In the genomic region with DNA sequence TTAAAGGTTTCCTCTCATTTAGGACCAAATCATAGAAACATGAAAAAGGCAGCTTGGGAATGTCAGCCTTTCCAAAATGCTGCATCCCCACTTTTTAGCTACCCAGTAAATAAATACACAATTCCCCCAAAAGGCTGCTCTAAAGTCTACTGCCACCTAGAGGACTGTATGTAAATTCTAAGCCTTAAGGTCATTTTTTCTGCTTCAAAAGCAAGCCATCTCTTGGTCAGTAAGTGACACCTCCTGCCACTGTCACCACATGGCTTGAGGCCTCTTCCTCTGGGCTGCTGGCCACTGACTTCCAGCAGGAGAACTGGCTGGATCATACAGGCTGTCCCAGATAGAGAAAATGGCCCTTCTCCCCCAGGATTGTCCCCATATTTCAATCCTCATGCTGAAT, we compare ENCODE assay signal across 16 mouse cellular contexts. TPM values are rescaled to one million over a fixed set of nuclear protein-coding genes. Genes with fewer than 3 reads are reported as not detected.
DNase-seq lines count a peak whose midpoint lies in the region; ATAC-seq and TF ChIP-seq lines count a peak whose summit lies in the region.
"Had no signal": no experiment of that assay in that cellular context is flagged by ENCODE, and none has a peak within 500 bp of the region (broad histone marks: within the 10 kb centered on the region; RNA-seq: fewer than 3 reads in every experiment).

No protein-coding gene starts in this region.

- POLR2A ChIA-PET in Patski (lab: Charles Lee): no interaction called here

- ATAC-seq in embryonic facial prominence, embryonic 11.5 days (replicated peaks; ENCODE audit: insufficient number of reproducible peaks, low FRiP score, low TSS enrichment, low read depth): no peak
- ATAC-seq in liver, postnatal 0 days: no peak
- ATAC-seq in liver, embryonic 12.5 days: no peak
- no peak for ATAC-seq in Patski
- peak; percentile 26; the same call in 1 of the 2 replicates for ATAC-seq in megakaryocyte progenitor cell, adult 5-6 weeks (replicated peaks; ENCODE audit: poor library complexity)
- ATAC-seq: intestine, embryonic 16.5 days had no signal

- no peak overlapping the region for H3K4me3 ChIP-seq in embryonic facial prominence, embryonic 11.5 days (ENCODE audit: low read depth, low read length)
- H3K4me3 ChIP-seq in embryonic facial prominence, embryonic 10.5 days: no peak overlapping the region
- H3K4me3 ChIP-seq in liver, postnatal 0 days (ENCODE audit: low read depth, low read length): no peak overlapping the region
- H3K4me3 ChIP-seq in liver, embryonic 12.5 days: no peak overlapping the region
- H3K4me3 ChIP-seq: embryonic facial prominence, embryonic 13.5 days; lung, embryonic 15.5 days had no signal

- DNase-seq in embryonic facial prominence, embryonic 11.5 days (ENCODE audit: low spot score): peak; percentile 49
- DNase-seq in embryonic facial prominence, embryonic 10.5 days (ENCODE audit: low spot score): no peak
- no peak for DNase-seq in liver, postnatal 0 days
- DNase-seq in Patski (ENCODE audit: low read depth, low spot score): no peak
- no peak for DNase-seq in spleen, postnatal 14 days (ENCODE audit: low spot score in 2 of 2)
- DNase-seq in adrenal gland, postnatal 14 days: no peak
- DNase-seq: adrenal gland, postnatal 25 days; right cerebral cortex, postnatal 4 days; thymus, adult 18-20 months had no signal

- no peaks in the 10 kb centered on the region for H3K27me3 ChIP-seq in embryonic facial prominence, embryonic 11.5 days (ENCODE audit: control insufficient read depth, insufficient read depth, low read length)
- H3K27me3 ChIP-seq in embryonic facial prominence, embryonic 10.5 days (replicated peaks; ENCODE audit: low read depth, poor library complexity, severe bottlenecking): no peaks in the 10 kb centered on the region; the same call in none of the 2 replicates
- H3K27me3 ChIP-seq in liver, postnatal 0 days (ENCODE audit: insufficient read depth, low read length): no peaks in the 10 kb centered on the region
- no peaks in the 10 kb centered on the region for H3K27me3 ChIP-seq in liver, embryonic 12.5 days (replicated peaks)
- H3K27me3 ChIP-seq in Patski: no peaks in the 10 kb centered on the region
- H3K27me3 ChIP-seq: embryonic facial prominence, embryonic 13.5 days; lung, embryonic 15.5 days had no signal

- H3K4me2 ChIP-seq in embryonic facial prominence, embryonic 11.5 days (ENCODE audit: low read depth, low read length): no peak overlapping the region
- no peak overlapping the region for H3K4me2 ChIP-seq in liver, postnatal 0 days (ENCODE audit: low read depth, low read length)
- no peak overlapping the region for H3K4me2 ChIP-seq in liver, embryonic 12.5 days
- H3K4me2 ChIP-seq: embryonic facial prominence, embryonic 13.5 days; lung, embryonic 15.5 days had no signal

- no peak for TF ChIP-seq EP300 in liver, postnatal 0 days (IDR thresholded peaks at IDR 0.05; ENCODE audit: low read depth)

- no peak overlapping the region for H3K9ac ChIP-seq in embryonic facial prominence, embryonic 11.5 days (replicated peaks; ENCODE audit: low read length)
- no peak overlapping the region for H3K9ac ChIP-seq in liver, postnatal 0 days (replicated peaks)
- H3K9ac ChIP-seq in liver, embryonic 12.5 days: no peak overlapping the region
- H3K9ac ChIP-seq: embryonic facial prominence, embryonic 13.5 days; lung, embryonic 15.5 days had no signal

- no peak overlapping the region for H3K27ac ChIP-seq in embryonic facial prominence, embryonic 11.5 days (replicated peaks; ENCODE audit: low read depth, low read length)
- H3K27ac ChIP-seq in embryonic facial prominence, embryonic 10.5 days (replicated peaks): no peak overlapping the region; the same call in 1 of the 2 replicates
- no peak overlapping the region for H3K27ac ChIP-seq in liver, postnatal 0 days (ENCODE audit: low read depth)
- H3K27ac ChIP-seq in liver, embryonic 12.5 days: no peak overlapping the region
- H3K27ac ChIP-seq: embryonic facial prominence, embryonic 13.5 days; lung, embryonic 15.5 days had no signal

- TF ChIP-seq CTCF in liver, postnatal 0 days (IDR thresholded peaks at IDR 0.05; ENCODE audit: low read depth): peak; percentile 60
- TF ChIP-seq CTCF in Patski (IDR thresholded peaks at IDR 0.05): peak; percentile 65

- H3K9me3 ChIP-seq in embryonic facial prominence, embryonic 11.5 days (replicated peaks; ENCODE audit: control insufficient read depth, low read length): no peaks in the 10 kb centered on the region
- no peaks in the 10 kb centered on the region for H3K9me3 ChIP-seq in embryonic facial prominence, embryonic 10.5 days
- H3K9me3 ChIP-seq in liver, postnatal 0 days (ENCODE audit: low read length): no peaks in the 10 kb centered on the region; the same call in 1 of the 2 replicates
- no peaks in the 10 kb centered on the region for H3K9me3 ChIP-seq in liver, embryonic 12.5 days (replicated peaks)
- H3K9me3 ChIP-seq: embryonic facial prominence, embryonic 13.5 days; lung, embryonic 15.5 days had no signal

- in situ Hi-C loops in Patski (cut with MboI; ENCODE audit: low pct_unique_long_range_greater_than_20kb): loop anchor here (5.0 to 25.0 kb wide), 3 partner anchors 336 to 1126 kb away; no protein-coding TSS in a partner anchor

- peaks cover 4% of the 10 kb centered on the region; the same call in 1 of the 2 replicates for H3K4me1 ChIP-seq in embryonic facial prominence, embryonic 11.5 days (ENCODE audit: control insufficient read depth, insufficient read depth, low read length)
- peaks cover 42% of the 10 kb centered on the region for H3K4me1 ChIP-seq in embryonic facial prominence, embryonic 10.5 days
- 0 out of 2 replicates have a peak, but pooled peaks cover 6% of the 10 kb centered on the region for H3K4me1 ChIP-seq in liver, postnatal 0 days (ENCODE audit: insufficient read depth)
- peaks cover 5% of the 10 kb centered on the region; the same call in 1 of the 2 replicates for H3K4me1 ChIP-seq in liver, embryonic 12.5 days

- H3K36me3 ChIP-seq in embryonic facial prominence, embryonic 11.5 days (replicated peaks; ENCODE audit: control insufficient read depth, insufficient read depth, low read depth, low read length): no peaks in the 10 kb centered on the region
- no peaks in the 10 kb centered on the region for H3K36me3 ChIP-seq in embryonic facial prominence, embryonic 10.5 days (replicated peaks)
- H3K36me3 ChIP-seq in liver, postnatal 0 days (replicated peaks; ENCODE audit: insufficient read depth, low read length): no peaks in the 10 kb centered on the region
- H3K36me3 ChIP-seq in liver, embryonic 12.5 days: no peaks in the 10 kb centered on the region
- H3K36me3 ChIP-seq: embryonic facial prominence, embryonic 13.5 days; lung, embryonic 15.5 days had no signal

- CTCF ChIA-PET in Patski (lab: Charles Lee): interaction anchor here (0.8 to 6.0 kb wide), 10 partner anchors 9 to 587 kb away, joined by 3 to 33 read pairs (median 4); no protein-coding TSS in a partner anchor

RNA-seq across cellular contexts. Expression of a gene that starts 50.9 kb away (rescaled TPM):
- polyA plus RNA-seq in embryonic facial prominence, embryonic 11.5 days (2014; fragmentation: Nextera tagmentation; extraction: Ambion mirVana): not detected in 2 replicates
- polyA plus RNA-seq in embryonic facial prominence, embryonic 10.5 days (2016; fragmentation: Nextera tagmentation; extraction: Ambion mirVana): not detected in 2 replicates
- not detected in 2 replicates for polyA plus RNA-seq in liver, postnatal 0 days (2015; fragmentation: Nextera tagmentation; extraction: Ambion mirVana)
- polyA plus RNA-seq in liver, embryonic 12.5 days (2016; fragmentation: Nextera tagmentation; extraction: Ambion mirVana): not detected in 2 replicates
- polyA plus RNA-seq in Patski (2021): not detected
- not detected in 2 replicates for total RNA-seq in megakaryocyte progenitor cell, adult 5-6 weeks (2015)
- not detected in 2 replicates for total RNA-seq in megakaryocyte progenitor cell, adult 5-6 weeks (2017)
- total RNA-seq in adrenal gland, postnatal 14 days (2021): 0.68 TPM in 1 of 2 replicates, not detected in the other
- total RNA-seq: left cerebral cortex, adult 8-10 months had no signal
- polyA plus RNA-seq: embryonic facial prominence, embryonic 13.5 days; heart, embryonic 14.5 days; intestine, embryonic 16.5 days; lung, embryonic 15.5 days had no signal
